Mouse (Mus musculus): ENCODE measurements around the gene Tcp1.

DNA sequence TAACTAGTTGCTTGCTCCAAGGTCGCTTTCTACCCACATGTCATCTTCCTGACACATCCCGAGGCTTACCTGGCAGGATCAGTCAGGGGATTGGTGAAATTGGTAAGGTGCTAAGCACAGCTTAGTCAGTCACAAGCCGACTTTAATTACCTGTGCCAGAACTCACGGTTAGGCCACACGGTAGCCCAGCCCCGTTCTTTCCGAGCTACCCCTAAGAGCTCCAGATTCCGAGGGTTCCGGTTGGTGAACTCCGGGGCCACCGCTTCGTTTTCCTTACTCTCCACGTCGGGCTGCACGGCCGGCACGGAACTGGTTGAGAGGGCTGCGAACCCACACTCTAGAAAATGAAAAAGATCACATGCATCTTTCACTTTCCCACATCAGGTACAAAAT is at the start of gene Tcp1:
- no peak for TF ChIP-seq CTCF (IDR thresholded peaks at IDR 0.05; ENCODE audit: control insufficient read depth, insufficient read depth, insufficient read length)
- no peak for TF ChIP-seq MYOG (IDR thresholded peaks at IDR 0.05; ENCODE audit: control insufficient read depth, extremely low read depth, insufficient read length)
- TF ChIP-seq USF1 (IDR thresholded peaks at IDR 0.05; ENCODE audit: low read depth) = no peak
- TF ChIP-seq FOSL1 (IDR thresholded peaks at IDR 0.05; ENCODE audit: insufficient read depth, low read length, poor library complexity, severe bottlenecking) = no peak
- TF ChIP-seq MYOD1 (IDR thresholded peaks at IDR 0.05; ENCODE audit: control insufficient read depth, insufficient read length, low read depth) = no peak

All from C2C12 (cell line).